Mouse (Mus musculus) midbrain, postnatal 0 days (tissue): ENCODE measurements around the gene Mlh3. TPM values are rescaled to one million over a fixed set of nuclear protein-coding genes. Genes with fewer than 3 reads are reported as not detected.

Experiments used
- ATAC-seq: fragments of 200-750 bp; cut with Nextera tagmentation; 2 replicates; pipeline ENCODE4 v1.8.0; 2017; ENCODE audit warnings: moderate number of reproducible peaks, mild to moderate bottlenecking, moderate TSS enrichment, moderate library complexity; ENCODE audit not compliant: low FRiP score
- DNase-seq: peaks from one replicate; pipeline ENCODE4 v3.0.0-alpha.2; 2015; ENCODE audit warnings: low spot score
- H3K27ac ChIP-seq: fragments of 300-500 bp; sonication (generic); 2 replicates; pipeline ENCODE4 v1.5.1; 2014; ENCODE audit warnings: low read depth, mild to moderate bottlenecking, low read length, mixed read lengths
- H3K27me3 ChIP-seq: fragments of 300-500 bp; sonication (generic); 2 replicates; pipeline ENCODE4 v1.6.1; 2014; ENCODE audit warnings: low read length, control low read depth, mixed read lengths; ENCODE audit not compliant: insufficient read depth
- H3K36me3 ChIP-seq: fragments of 300-500 bp; sonication (generic); 2 replicates; pipeline ENCODE4 v1.6.1; 2014; ENCODE audit warnings: low read length, control low read depth, mixed read lengths; ENCODE audit not compliant: insufficient read depth
- H3K4me1 ChIP-seq: fragments of 300-500 bp; sonication (generic); 2 replicates; pipeline ENCODE4 v1.6.1; 2014; ENCODE audit warnings: mild to moderate bottlenecking, control low read depth, antibody characterized with exemption, low read length, mixed read lengths; ENCODE audit not compliant: insufficient read depth
- H3K4me2 ChIP-seq: fragments of 300-500 bp; sonication (generic); 2 replicates; pipeline ENCODE4 v1.6.1; 2014; ENCODE audit warnings: low read depth, mild to moderate bottlenecking, low read length, mixed read lengths; ENCODE audit not compliant: poor library complexity, severe bottlenecking
- H3K4me3 ChIP-seq: fragments of 300-500 bp; sonication (generic); 2 replicates; pipeline ENCODE4 v1.5.1; 2014; ENCODE audit warnings: low read depth, mild to moderate bottlenecking, low read length, moderate library complexity
- H3K9ac ChIP-seq: fragments of 300-500 bp; sonication (generic); replicated peaks from 2 replicates; pipeline ENCODE4 v1.6.1; 2014; ENCODE audit warnings: mild to moderate bottlenecking, low read length, moderate library complexity, mixed read lengths; ENCODE audit not compliant: poor library complexity, severe bottlenecking
- H3K9me3 ChIP-seq: fragments of 300-500 bp; sonication (generic); 2 replicates; pipeline ENCODE4 v1.6.1; 2016; ENCODE audit warnings: low read length, control low read depth
- CTCF ChIP-seq: IDR thresholded peaks from 2 replicates; pipeline ENCODE4 v1.5.1; 2016; ENCODE audit warnings: antibody characterized with exemption, mild to moderate bottlenecking
- WGBS: fragments of 180-500 bp; shearing (Covaris S2); extraction: QIAGEN DNeasy Blood & Tissue Kit; methylation state at CpG from one replicate; pipeline ENCODE4 v1.1.7; 2014; 5-methylcytosine and 5-hydroxymethylcytosine counted together
- polyA plus RNA-seq: library from polyadenylated mRNA; unstranded; fragments of >200 nt; fragmentation: Nextera tagmentation; extraction: Ambion mirVana; gene quantifications from 2 replicates; pipeline ENCODE4 v1.2.1, GENCODE M21; 2015
- total RNA-seq: library from RNA; depleted of rRNA; stranded (reverse); fragments of >200 nt; gene quantifications from 2 replicates; pipeline ENCODE4 v1.2.3, GENCODE M21; 2014

Mlh3 gene
- total and polyA plus RNA-seq, 2 experiments from 2014 or later = 5.0 to 7.2 TPM

- no peak overlapping the region for H3K4me2 ChIP-seq
- peaks cover 37% of the 10 kb centered on the region for H3K36me3 ChIP-seq
- H3K27me3 ChIP-seq = no peaks in the 10 kb centered on the region
- WGBS = 73% methylated on average over 15 of the region's 15 CpGs
- H3K9ac ChIP-seq = no peak overlapping the region
- ATAC-seq = no peak
- no peak overlapping the region for H3K27ac ChIP-seq
- DNase-seq = no peak
- H3K4me1 ChIP-seq = no peaks in the 10 kb centered on the region
- H3K9me3 ChIP-seq = no peaks in the 10 kb centered on the region
- no peak overlapping the region for H3K4me3 ChIP-seq
- TF ChIP-seq CTCF = no peak
Observed at GRCm38 (mm10) chr12:85227876-85228599, 42.4 kb downstream of the Mlh3 start.

- Histone ChIP-seq H3K4me3 (no peak overlapping the region), H3K27ac (no peak overlapping the region), H3K36me3 (peaks cover 44% of the 10 kb centered on the region), H3K4me1 (no peaks in the 10 kb centered on the region), H3K27me3 (no peaks in the 10 kb centered on the region), H3K9ac (no peak overlapping the region), H3K4me2 (no peak overlapping the region), H3K9me3 (no peaks in the 10 kb centered on the region)
- ATAC-seq (no peak), DNase-seq (no peak)
- WGBS = 86% methylated on average over 7 of the region's 7 CpGs
- TF ChIP-seq CTCF = no peak
Observed at GRCm38 (mm10) chr12:85227227-85227626, 43.2 kb downstream of the Mlh3 start.

GRCm38 (mm10) chr12:85219905-85220290 lies 50.5 kb downstream of the Mlh3 start:
- DNase-seq = no peak

GRCm38 (mm10) chr12:85219236-85219904 lies 51.0 kb downstream of the Mlh3 start, which contains the start of gene Eif2b2:
Eif2b2 (plus strand) TSS chr12:85219481.
- Histone ChIP-seq H3K36me3 (peaks cover 25% of the 10 kb centered on the region), H3K27me3 (no peaks in the 10 kb centered on the region), H3K4me3 (peak within 1 kb of the TSS; percentile 72), H3K4me1 (peaks cover 4% of the 10 kb centered on the region; the same call in 1 of the 2 replicates), H3K4me2 (peak within 1 kb of the TSS; percentile 92), H3K9ac (peak within 1 kb of the TSS; percentile 56), H3K27ac (peak within 1 kb of the TSS; percentile 79), H3K9me3 (no peaks in the 10 kb centered on the region)
- ATAC-seq (peak; percentile 99), DNase-seq (peak; percentile 98)
- WGBS = under 1% methylated on average over 53 of the region's 54 CpGs
- no peak for TF ChIP-seq CTCF

More at GRCm38 (mm10) chr12:85219905-85220290, 50.5 kb downstream of the Mlh3 start:
- peak overlapping the region; percentile 92 for H3K4me2 ChIP-seq
- no peaks in the 10 kb centered on the region for H3K27me3 ChIP-seq
- peak overlapping the region; percentile 72 for H3K4me3 ChIP-seq
- WGBS = 5% methylated on average over 12 of the region's 12 CpGs
- no peak for TF ChIP-seq CTCF
- H3K4me1 ChIP-seq = peaks cover 4% of the 10 kb centered on the region; the same call in 1 of the 2 replicates
- no peak for ATAC-seq
- no peaks in the 10 kb centered on the region for H3K9me3 ChIP-seq
- H3K27ac ChIP-seq = peak overlapping the region; percentile 58
- H3K36me3 ChIP-seq = peaks cover 30% of the 10 kb centered on the region
- peak overlapping the region; percentile 56 for H3K9ac ChIP-seq

DNA sequence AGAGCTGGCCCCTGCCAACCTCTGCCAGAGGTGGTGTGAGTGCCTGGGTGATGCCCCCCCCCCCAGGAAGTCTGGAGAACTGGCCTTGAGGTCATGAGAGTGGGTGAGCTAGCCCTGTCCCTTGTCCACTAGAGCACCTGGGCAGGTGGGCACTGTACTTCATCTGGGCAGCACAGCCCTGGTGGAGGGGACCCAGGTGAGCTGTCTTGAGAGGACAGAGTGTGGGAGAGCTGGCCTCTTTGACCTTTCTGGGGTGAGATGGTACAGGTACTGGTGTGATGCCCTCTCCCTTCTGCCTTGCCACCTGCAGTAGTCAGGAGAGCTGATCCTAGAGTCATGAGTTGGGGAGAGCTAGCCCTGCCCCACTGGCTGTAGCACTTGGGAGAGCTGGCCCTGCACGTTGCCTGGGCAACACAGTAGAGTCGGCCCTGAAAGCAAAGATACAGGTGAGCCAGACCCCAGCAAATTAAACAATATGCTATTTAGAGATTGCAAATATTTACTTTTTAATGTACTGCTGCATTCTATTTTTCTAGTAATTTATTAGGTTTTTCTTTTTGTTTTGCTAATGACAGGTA lies 52.6 kb downstream of the Mlh3 start:
- no peak for TF ChIP-seq CTCF
- Histone ChIP-seq H3K4me2 (no peak overlapping the region), H3K9me3 (no peaks in the 10 kb centered on the region), H3K4me3 (no peak overlapping the region), H3K4me1 (peaks cover 4% of the 10 kb centered on the region; the same call in 1 of the 2 replicates), H3K9ac (no peak overlapping the region), H3K27ac (no peak overlapping the region), H3K27me3 (no peaks in the 10 kb centered on the region), H3K36me3 (peaks cover 11% of the 10 kb centered on the region)
- WGBS = 73% methylated on average over 2 of the region's 2 CpGs
- no peak for DNase-seq
- ATAC-seq = no peak
